Mouse (Mus musculus) frontal cortex, postnatal 14 days (tissue): ENCODE data around the gene Apol7e.
"Not testable (repeated sequence)": the region's sequence is repeated elsewhere in the genome, so short reads cannot be mapped to it uniquely, and the experiment has no call there.

Source experiments
- DNase-seq, 2 experiments: peaks; one replicate each; pipeline ENCODE4 v3.0.0; 2022; ENCODE audit warnings: low spot score in 2 of 2

Apol7e gene

DNA sequence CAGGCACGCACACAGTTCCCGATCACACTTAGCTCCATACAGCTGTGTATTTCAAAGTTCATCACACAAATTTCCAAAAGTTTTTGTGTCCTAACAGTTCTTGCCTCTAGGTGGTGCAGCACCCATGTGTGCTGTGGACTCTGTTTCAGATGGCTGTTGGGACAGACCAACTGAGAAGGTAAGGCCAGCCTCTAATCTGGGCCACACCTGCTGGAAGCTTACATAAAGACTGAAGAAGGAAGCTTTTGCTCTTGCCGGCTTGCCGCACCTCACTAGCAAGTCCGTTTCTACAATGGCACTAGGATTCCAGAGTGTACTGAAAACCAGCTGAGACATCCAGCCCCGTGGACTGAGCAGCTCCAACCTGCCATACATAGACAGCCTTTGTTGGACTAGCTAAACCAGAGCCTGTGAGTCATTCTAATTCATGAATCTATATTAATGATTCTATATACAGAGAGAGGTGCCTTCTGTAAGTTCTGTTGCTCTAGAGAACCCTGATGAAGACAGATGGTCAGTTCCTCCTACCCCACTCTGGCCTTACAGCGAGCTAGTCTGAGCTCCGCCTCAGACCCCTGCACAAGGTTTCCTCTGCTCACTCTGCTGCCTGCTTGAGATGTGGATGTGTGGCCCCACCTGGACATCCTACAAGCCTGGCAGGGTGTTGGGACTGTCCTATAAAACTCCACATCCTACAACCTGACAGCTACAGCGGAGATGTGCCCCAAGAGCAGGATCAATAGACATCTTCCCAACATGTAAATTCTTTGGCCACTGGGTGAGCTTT lies 42.0 kb downstream of the Apol7e start:
- no peak for DNase-seq

DNA sequence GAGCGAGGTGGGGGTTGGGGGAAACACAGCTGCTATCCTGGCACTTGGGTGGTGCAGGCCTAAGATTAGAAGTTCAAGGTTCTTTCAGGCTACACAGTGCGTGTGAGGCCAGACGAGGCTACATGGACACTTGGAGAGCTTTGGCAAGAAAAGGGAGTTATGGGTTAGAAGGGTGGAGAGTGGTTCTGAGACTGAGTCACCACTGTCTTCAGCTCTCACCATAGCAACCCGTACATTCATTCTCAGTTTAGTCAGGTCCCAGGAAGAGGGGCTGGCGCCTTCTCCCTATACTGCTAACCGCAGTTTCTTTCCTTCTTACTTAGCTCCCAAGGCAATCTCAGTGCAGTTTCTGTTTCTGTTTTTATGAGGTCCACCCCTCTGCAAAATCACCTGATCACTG lies 42.9 kb downstream of the Apol7e start:
- not testable (repeated sequence) for DNase-seq

DNA sequence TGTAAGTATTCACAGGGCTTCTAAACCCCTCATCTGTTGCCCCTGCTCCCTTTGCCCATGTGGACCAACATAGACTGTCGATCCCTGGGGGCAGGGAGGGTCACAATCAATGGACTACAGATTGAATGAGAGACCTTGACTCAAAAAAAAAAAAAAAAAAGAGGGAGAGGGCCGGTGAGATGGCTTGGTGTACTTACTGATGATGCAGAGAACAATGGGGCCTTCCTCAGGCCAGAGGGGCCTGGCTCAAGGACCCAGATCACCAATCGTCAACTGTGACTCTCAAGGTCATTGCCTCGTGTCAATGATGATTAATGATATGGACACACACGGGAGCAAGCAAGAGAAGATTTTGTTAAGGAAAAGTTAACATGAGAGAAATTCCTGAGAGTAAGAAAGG lies 46.0 kb downstream of the Apol7e start:
- DNase-seq = no peak

DNA sequence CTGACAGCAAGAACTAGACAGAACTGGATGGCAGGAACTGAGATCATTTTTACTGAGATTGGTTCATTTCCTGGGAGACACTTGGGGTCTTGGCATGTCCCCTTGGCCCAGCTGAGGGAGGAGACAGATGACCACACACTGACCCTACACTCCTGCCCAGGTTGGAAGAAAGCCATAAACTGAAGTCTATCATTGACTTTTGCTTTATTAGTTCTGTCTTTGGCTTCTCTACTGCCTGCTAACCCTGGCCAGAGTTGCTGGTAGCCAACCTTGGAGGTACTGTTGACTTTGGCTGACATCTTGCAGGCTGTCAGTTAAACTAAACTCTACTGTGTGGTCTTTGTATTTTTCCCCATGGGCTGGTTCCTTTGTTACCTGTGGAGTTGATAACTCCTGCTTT lies 46.4 kb downstream of the Apol7e start:
- no peak for DNase-seq

DNA sequence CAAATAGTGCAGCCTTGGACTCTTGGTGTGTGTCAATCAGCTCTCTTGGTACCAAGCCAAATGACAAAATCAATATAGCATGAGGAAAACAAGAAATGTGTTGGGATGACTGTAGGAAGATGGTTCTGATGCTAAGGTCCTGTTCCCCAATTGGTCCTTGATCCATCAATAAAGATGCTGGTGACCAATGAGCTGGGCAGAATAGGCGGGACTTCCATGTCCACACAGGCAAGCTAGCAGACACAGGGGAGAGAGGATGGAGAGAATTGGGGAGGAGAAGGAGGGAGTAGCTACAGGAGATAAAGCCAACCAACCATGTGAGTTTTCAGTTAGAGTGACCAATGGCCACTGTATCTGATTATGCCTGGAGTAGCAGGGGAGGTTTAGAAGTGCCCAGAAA lies 47.7 kb downstream of the Apol7e start:
- DNase-seq = no peak

DNA sequence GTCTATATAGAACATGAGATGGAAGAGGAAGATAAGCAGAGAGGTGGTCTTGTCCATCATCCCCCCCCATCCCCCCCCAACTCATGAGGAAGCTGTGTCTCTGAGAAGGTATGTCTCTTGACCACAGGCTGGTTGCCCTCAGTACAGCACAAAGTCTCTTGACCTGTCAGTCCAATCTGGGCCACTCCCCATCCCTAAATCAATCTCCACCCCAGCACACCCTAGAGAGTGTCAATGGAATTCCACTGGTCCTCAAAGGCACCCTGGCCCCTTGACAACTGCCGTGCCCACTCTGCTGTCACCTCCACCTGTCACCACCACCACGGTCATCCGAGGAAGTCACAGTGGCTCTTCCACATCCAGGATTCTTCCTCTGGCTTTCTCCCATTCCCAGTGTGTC lies 49.8 kb downstream of the Apol7e start:
- no peak for DNase-seq

DNA sequence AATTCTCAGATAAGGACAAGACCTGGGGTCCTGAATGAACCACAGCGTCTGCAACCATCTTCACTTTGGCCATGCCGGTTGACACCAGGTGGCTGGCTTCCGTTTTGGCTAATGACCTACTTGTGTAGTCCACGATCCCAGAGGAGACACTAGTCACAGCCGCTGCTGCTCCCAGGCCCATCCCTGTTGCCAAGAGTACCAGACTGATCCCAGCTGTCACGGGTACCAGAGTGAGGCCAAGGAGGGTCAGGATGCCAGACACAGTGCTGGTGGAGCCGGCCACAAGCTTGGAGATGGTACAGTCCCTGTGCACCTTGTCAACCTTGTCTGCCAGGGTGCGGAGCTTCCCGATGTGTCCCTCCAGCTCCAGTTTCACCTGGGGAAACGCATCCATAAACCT lies 51.1 kb downstream of the Apol7e start:
- no peak for DNase-seq

DNA sequence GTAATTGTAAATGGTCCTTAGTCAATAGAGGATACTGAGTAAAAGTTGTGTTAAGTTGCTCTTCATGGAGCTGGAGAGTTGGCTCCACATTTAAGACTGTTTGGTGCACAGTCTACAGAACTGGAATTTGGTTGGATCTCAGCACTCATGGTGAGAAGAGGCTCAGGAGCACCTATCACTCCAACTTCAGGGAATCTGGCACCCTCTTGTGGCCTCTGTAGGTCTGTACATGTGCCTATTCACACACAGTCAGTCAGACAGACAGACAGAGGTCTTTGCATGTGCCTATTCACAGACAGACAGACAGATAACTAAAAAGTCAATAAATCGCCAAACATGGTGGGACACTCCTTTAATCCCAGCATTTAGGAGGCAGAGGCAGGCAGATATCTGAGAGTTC lies 51.8 kb downstream of the Apol7e start:
- no peak for DNase-seq

DNA sequence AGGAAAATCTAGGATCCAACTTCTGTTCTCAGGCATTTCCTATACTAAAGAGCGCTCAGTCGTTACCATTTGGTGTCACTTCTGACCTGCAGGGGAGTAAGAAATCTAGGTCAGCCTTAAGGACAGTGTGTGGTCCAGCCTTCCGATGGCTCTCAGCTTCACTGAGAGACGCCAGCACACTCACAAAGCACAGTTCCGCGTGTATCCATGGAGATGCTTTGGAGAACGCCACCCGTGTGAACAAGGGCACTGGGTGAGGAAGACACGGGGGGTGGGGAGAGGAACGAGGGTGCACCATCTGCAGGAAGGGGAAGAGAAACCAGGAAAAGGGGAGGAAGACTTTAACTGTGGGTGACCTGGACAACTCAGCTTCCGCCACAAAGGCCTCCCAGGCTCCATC lies 53.8 kb downstream of the Apol7e start:
- no peak for DNase-seq

DNA sequence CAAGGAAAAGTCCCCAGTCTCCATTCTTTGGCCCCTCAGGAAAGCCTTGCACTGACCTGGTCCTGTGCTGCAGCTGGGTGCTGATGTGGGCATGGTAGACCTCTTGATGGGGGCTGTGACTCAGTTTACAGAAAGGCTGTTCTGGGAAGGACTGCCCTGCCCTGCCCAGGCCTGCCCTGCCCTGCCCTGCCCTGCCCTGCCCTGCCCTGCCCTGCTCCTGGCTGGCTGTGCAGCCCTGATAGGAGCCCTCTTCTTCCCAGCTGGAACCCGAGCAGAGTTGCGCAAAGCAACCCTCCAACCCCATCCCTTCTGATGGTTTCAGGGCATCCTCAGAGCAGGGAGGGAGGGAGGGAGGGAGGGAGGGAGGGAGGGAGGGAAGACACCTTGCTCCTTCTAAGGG lies 56.5 kb downstream of the Apol7e start:
- no peak for DNase-seq

DNA sequence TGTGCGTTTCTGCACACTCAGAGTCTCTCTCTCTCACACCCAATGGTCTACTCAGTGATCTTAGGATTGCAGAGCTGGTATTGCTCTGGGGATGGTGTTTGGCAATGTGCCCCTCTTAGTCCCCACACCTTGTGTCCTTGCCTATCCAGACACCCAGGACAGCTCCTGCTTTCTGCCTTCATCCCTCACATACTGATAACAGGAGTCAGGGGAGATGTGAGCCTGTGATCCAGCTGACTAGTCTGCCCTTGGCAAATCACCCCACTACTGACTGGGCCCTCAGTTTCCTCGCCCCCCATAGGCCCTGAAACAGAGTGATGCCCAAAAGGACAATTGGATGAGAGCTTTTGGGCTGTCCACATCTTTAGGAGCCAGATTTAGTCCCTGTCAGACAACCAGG lies 57.4 kb downstream of the Apol7e start:
- no peak for DNase-seq

DNA sequence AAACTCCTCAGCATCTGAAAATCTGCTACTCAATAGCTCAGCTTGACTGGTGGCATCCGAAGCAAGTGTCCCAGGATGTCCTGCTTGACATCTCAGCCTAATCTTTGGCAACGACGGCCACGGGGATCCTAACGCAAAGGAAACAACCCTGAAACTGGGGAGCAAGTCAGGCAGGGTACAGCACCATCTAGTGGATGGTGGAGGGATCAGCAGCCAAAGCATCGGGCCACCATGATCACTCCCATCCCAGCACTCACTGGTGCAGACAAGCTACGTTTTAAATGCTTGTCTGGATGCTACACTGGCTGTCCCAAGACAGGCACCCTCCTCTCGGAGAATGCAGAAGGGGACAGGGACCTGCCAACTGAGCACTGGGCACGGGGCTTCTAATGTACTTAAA lies 58.2 kb downstream of the Apol7e start, which contains the start of gene Apol8:
TSS of gene Apol8 (minus strand) at position 156 of the 400 bp plus-strand sequence.
- DNase-seq = peak in 1 of 2 experiments; percentile 62

DNA sequence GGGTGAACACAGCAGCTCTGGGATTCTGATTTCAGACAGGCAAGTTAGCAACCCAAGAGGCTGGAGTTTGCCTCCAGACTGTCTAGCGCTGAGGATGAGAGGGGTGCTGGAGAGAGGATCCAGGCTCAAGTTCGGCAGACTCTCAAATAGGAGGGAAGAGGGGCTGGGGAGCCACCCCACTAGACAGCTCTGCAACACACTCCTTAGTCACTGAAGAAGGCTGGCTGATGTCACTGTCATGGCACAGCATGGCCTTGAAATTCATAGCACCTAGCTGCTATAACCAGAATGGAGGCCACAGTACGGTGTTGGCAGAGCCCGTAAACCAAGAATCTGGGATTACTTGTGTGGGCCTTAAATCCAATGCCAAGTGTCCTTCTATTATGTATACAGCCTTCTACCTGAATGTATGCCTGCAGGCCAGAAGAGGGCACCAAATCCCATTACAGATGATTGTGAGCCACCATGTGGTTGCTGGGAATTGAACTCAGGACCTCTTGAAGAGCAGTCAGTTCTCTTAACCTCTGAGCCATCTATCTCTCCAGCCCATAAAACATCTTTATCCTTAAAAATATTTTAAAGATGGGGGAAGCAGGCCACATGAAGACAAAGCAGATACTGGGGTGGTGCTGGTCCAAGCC lies 59.0 kb downstream of the Apol7e start:
- no peak for DNase-seq

DNA sequence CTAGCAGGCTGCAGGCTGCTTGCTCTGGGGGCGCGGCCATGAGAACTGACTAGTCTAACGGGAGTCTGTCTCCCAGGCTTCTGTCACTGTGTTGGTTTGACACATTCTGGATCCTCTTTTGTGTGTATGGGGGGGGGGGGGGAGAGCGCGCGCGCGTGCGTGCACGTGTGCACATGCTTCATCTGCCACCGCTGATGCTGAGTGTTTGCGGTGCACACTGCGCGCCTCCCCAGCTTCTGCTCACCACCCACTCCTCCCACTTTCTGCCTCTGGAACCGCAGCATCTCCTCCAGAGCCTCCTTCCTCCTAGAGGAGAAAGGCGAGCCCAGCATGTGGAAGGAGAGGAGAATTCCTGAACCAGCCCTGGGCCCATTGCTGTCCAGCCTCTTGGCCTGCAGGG lies 61.4 kb downstream of the Apol7e start:
- DNase-seq = no peak

DNA sequence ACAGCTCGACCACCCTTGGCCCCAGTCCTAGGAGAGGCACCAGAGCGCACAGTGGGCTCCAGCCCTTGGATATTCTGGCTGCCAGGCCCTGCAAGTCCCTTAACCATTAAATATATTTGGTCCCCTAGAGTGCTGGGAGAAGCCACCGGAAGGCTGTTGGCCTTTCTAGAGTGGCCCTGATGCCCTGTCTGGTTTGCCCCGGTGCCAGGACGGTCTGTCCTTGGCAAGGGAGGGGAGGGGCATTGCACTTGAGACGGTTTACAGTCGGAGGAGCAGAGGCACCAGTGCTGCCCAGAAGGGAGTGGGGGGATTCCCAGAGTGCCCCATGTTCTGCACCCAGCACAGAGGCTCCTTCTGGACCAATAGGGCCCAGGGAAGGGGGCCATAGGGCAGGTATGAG lies 62.4 kb downstream of the Apol7e start:
- DNase-seq = no peak

DNA sequence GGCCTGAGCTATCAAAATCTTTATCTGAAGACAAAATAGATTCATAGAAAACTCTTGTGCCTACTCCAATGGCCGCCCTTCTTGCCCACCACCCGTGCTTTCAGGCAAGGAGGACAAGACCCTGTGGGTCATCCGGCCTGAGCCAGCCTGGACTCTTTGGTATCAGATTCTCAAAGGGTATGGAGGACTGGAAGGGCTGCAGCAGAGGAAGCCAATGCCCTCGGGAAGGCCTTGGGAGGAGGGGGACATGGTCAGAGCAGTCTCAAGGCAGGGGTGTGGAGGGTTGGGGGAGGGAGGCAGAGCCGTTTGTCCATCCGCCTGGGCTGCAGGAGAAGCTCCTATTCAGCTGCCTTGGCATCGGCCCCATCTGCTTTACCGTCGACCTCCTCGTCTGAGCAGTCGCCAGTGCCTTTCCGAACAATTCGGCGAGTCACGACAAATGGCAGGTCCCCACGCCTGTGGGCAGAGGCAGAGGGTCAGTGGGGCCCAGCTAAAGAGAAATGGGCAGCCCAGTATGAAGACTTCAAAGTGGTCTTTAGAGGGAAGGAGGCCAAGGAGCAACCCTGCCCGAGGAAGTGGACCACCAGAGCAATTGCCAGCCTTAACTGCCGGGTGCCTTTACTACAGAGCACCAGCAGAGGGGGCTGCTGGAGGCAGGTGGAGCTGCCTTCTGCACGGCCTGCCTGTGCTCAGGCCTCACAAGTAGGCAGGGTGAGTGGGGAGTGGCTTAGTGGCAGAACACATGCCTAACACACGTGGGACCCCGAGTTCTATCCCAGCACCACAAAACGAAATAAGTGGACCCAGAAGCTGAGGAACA lies 63.1 kb downstream of the Apol7e start:
- DNase-seq = no peak

DNA sequence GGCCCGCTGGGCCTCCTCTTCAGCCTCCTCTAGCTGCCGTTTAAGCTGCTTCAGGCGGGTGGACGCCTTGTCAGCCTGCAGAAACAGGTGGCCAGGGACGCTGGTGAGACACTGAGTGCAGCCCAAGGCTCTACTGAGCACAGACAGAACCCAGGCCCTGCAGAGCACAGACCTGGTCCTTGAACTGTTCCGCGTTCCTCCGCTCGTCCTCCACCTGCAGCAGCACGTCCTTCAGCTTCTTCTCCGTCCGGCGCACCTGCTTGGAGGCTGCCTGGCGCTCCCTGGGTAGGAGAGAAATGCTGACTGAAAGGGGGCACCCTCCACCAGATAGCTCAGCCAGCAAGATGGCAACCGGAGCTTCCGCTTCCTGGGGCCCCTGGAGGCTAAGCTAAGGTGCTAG lies 64.4 kb downstream of the Apol7e start:
- DNase-seq = no peak

DNA sequence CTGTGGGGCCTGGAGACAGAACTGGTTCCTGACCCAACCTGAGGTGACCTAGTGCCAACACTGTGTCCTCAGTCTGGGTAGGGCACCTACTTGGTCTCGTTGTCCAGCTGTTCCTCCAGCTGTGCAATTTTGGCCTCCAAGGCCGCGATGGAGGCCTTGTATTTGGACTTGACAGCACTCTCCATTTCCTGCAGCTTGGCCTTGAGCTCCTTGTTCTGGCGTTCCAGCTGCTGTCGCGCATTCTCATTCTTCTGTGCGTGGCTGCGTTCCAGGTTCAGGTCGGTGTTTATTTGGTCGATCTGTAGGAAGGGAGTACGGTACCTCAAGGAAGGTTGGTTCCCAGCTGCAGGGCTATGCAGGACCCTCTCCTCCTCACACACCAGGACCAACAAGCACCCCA lies 65.0 kb downstream of the Apol7e start:
- no peak for DNase-seq

DNA sequence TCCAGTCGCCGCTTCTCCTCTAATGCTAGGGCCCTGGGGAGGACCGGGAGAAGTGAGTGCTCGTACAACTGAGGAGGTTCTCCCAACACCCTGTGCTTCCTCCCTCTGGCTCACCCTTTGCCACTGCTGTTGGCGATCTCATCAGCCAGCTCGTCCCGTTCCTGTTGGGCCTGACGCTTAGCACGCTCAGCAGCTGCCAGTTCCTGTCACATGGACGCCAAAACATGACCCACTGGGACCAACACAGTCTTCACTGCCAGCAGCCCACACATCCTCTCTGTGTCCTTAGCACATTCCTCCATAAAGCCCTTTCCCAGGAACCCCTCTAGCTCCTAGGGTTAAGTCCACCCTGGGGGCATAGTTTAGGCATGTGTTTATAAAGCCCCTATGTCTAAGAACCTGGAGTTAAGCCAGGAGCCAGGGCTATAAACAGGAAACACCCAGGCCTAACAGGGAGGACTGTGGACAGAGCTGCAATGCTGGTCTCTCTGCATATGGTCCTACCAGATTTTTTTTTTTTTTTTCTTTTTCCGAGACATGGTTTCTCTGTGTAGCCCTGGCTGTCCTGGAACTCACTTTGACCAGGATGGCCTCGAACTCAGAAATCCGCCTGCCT lies 65.8 kb downstream of the Apol7e start:
- no peak for DNase-seq

DNA sequence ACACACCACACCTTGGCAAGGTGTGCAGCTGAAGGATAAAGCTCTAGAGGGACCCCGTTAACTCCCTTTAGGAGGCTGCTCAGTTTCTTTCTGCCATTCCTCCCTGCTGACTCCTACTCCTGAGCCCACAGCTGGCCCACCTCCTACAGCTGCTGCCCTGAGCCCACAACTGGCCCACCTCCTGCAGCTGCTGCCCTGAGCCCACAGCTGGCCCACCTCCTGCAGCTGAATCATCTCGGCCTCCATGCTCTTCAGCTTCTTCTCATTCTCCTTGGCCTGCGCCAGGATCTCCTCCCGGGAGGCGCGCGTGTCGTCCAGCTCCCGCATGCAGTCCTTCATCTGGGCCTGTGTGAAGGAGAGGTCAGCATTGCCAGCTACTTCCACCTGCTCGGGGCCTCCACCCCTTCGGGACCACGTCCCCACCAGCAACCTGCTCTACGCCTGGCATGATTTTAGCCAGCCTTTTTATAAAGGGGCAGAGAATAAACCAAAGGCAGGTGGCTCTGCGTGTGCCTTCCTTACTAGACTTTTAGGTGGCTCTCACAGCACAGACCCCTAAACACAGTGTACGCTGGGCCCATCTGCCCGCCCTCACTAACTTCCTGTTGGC lies 66.9 kb downstream of the Apol7e start:
- DNase-seq = no peak

DNA sequence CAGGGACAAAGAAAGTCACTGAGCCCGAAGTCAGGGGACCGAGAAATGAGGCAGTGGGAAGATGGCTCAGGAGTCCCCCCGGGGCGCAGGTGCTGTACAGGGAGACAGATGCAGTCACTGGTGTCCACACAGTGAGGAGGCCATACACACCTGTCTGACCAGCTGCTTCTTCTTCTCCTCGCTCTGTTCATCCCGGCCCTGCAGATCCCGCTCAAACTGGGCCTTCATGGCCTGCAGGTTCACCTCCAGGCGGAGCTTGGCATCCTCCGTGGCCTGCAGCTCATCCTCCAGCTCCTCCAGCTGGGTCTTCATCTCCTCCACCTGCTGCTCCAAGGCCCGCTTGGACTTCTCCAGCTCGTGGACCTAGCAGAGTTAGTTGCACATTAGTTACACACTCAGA lies 68.3 kb downstream of the Apol7e start:
- DNase-seq = no peak
